Mouse (Mus musculus): ENCODE data around the gene Peli1.

Peli1 gene

GRCm38 (mm10) chr11:21131692-21132091, 40.6 kb downstream of the Peli1 start:
- in situ Hi-C loops (cut with MboI; ENCODE audit: low pct_unique_long_range_greater_than_20kb in 1 of 2, low sequenced_read_pairs in 2 of 2, unreplicated experiment in 1 of 2) = no loop called here

DNA sequence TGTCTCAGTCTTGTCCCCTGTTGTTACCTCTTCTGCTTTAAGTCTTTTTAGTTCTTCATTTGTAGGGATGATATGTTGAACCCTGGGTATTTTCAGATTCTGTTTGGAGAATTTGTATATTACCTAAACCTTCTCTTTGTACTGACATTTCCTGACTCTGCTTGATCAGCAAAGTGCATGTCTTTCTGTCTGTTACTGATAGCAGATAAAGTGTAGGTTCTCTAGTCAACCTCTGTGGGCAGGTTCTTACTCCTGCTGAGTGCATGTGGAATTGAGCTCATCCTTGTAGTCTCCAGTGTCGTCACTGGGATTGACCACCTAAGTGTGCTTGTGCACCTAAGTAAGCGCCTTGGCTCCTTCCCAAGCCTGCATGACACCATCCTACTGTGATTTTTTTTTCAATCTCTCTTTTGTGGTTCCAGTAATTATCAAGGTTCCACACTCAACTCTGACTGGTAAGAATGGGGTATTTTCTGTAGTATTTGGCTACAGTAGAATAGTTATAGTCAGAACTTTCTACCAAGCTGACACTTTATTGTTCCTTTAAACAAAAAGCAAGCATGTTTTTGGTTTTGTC, 43.9 kb downstream of the Peli1 start:
- in situ Hi-C loops (cut with MboI; ENCODE audit: low pct_unique_long_range_greater_than_20kb in 1 of 2, low sequenced_read_pairs in 2 of 2, unreplicated experiment in 1 of 2) = no loop called here

GRCm38 (mm10) chr11:21139453-21139852, 48.4 kb downstream of the Peli1 start:
- in situ Hi-C loops (cut with MboI; ENCODE audit: low pct_unique_long_range_greater_than_20kb in 1 of 2, low sequenced_read_pairs in 2 of 2, unreplicated experiment in 1 of 2) = no loop called here

DNA sequence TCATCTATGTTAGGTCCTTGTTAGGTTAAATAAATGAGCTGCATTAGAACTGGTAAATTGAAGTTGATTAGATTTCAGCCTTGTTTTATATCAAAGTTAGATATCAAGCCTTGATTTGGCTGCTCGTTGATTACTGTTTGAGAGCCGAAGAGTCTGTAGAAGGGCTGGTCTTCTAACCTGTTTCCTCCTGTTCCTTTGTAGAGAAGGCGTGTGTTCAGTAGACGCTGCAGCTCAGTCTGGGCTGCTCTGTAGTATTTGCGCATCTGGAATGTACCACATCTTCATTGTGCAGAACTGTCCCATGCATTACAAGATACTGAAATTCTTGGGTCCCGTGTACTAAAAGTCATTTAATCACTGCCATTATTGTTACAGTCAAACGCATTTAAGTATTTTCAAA, 50.2 kb downstream of the Peli1 start:
- in situ Hi-C loops (cut with MboI; ENCODE audit: low pct_unique_long_range_greater_than_20kb in 1 of 2, low sequenced_read_pairs in 2 of 2, unreplicated experiment in 1 of 2) = no loop called here

DNA sequence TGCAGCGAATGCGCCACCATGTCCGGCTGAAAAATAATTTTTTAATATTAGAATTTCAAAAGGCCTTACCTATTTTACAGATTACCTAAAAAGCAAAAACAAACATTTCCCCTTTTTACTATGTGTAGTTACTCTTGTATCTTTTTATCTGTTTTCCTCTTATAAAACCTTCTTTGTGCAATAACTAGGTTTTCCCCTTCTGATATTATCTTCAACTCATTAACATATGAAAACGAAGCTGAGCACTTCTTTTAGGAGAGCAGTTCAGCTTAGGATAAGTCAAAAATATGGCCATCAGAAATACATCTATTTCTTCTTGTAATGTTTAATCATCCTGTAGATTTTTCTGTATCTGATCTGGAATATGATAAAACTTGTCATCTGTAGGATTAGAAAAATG, 50.7 kb downstream of the Peli1 start:
- in situ Hi-C loops (cut with MboI; ENCODE audit: low pct_unique_long_range_greater_than_20kb in 1 of 2, low sequenced_read_pairs in 2 of 2, unreplicated experiment in 1 of 2) = no loop called here

DNA sequence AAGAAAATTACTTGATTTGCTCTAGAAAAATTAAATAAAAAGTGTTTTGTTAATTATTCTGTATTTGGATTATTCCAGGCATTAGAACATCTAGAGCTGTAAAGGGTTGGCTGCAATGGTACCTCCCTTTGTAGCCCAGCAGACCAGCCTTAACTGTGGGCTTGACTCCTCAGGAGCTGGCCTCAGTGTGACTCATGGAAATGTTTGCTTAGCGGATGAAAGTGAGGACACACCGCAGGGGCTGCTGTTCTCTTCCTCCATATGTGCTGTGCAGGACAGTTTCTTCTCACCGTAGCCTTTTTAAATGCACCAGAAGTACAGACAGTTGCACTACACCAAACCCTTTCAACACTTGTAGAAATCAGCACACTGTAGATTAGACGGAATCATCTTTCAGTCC, 58.4 kb downstream of the Peli1 start:
- in situ Hi-C loops (cut with MboI; ENCODE audit: low pct_unique_long_range_greater_than_20kb in 1 of 2, low sequenced_read_pairs in 2 of 2, unreplicated experiment in 1 of 2) = no loop called here

GRCm38 (mm10) chr11:21150316-21150715, 59.2 kb downstream of the Peli1 start:
- in situ Hi-C loops (cut with MboI; ENCODE audit: low pct_unique_long_range_greater_than_20kb in 1 of 2, low sequenced_read_pairs in 2 of 2, unreplicated experiment in 1 of 2) = loop anchor here in 1 of 2 experiments (25.0 kb wide), 1 partner anchor 312 kb away; no protein-coding TSS in a partner anchor

GRCm38 (mm10) chr11:21151672-21152071, 60.6 kb downstream of the Peli1 start:
- in situ Hi-C loops (cut with MboI; ENCODE audit: low pct_unique_long_range_greater_than_20kb in 1 of 2, low sequenced_read_pairs in 2 of 2, unreplicated experiment in 1 of 2) = loop anchor here in 1 of 2 experiments (25.0 kb wide), 1 partner anchor 311 kb away; no protein-coding TSS in a partner anchor

GRCm38 (mm10) chr11:21153111-21153510, 62.0 kb downstream of the Peli1 start:
- in situ Hi-C loops (cut with MboI; ENCODE audit: low pct_unique_long_range_greater_than_20kb in 1 of 2, low sequenced_read_pairs in 2 of 2, unreplicated experiment in 1 of 2) = loop anchor here in 1 of 2 experiments (25.0 kb wide), 1 partner anchor 309 kb away; no protein-coding TSS in a partner anchor

DNA sequence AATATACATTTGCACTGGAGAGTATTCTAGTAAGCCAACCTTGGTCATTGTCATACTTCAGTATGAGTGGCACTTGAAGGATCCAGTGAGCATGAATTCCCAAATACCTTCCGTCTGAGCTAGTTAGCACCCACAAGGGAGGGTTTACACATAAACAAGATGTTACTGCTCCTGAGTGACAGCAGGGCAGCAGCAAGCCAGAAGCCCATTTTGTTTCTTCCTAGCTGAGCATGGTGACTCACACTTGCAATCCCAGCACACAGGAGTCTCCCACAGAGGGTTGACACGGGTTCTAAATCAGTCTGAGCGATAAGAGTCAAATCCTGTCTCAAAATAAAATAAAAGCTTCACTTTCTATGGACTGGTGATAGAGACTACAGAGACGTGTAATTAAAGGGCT, 66.5 kb downstream of the Peli1 start:
- in situ Hi-C loops (cut with MboI; ENCODE audit: low pct_unique_long_range_greater_than_20kb in 1 of 2, low sequenced_read_pairs in 2 of 2, unreplicated experiment in 1 of 2) = loop anchor here in 1 of 2 experiments (25.0 kb wide), 1 partner anchor 305 kb away; no protein-coding TSS in a partner anchor

GRCm38 (mm10) chr11:21162093-21162492, 71.0 kb downstream of the Peli1 start:
- in situ Hi-C loops (cut with MboI; ENCODE audit: low pct_unique_long_range_greater_than_20kb in 1 of 2, low sequenced_read_pairs in 2 of 2, unreplicated experiment in 1 of 2) = loop anchor here in 1 of 2 experiments (25.0 kb wide), 1 partner anchor 300 kb away; no protein-coding TSS in a partner anchor

- in situ Hi-C loops (cut with MboI; ENCODE audit: low pct_unique_long_range_greater_than_20kb in 1 of 2, low sequenced_read_pairs in 2 of 2, unreplicated experiment in 1 of 2) = loop anchor here in 1 of 2 experiments (25.0 kb wide), 1 partner anchor 299 kb away; no protein-coding TSS in a partner anchor
Measured at GRCm38 (mm10) chr11:21163143-21163542, 72.1 kb downstream of the Peli1 start.

GRCm38 (mm10) chr11:21163673-21164072, 72.6 kb downstream of the Peli1 start:
- in situ Hi-C loops (cut with MboI; ENCODE audit: low pct_unique_long_range_greater_than_20kb in 1 of 2, low sequenced_read_pairs in 2 of 2, unreplicated experiment in 1 of 2) = loop anchor here in 1 of 2 experiments (25.0 kb wide), 1 partner anchor 299 kb away; no protein-coding TSS in a partner anchor

- in situ Hi-C loops (cut with MboI; ENCODE audit: low pct_unique_long_range_greater_than_20kb in 1 of 2, low sequenced_read_pairs in 2 of 2, unreplicated experiment in 1 of 2) = loop anchor here in 1 of 2 experiments (25.0 kb wide), 1 partner anchor 298 kb away; no protein-coding TSS in a partner anchor
Measured at GRCm38 (mm10) chr11:21164312-21164993, 73.4 kb downstream of the Peli1 start.

GRCm38 (mm10) chr11:21164994-21165560, 74.0 kb downstream of the Peli1 start:
- in situ Hi-C loops (cut with MboI; ENCODE audit: low pct_unique_long_range_greater_than_20kb in 1 of 2, low sequenced_read_pairs in 2 of 2, unreplicated experiment in 1 of 2) = loop anchor here in 1 of 2 experiments (25.0 kb wide), 1 partner anchor 297 kb away; no protein-coding TSS in a partner anchor

DNA sequence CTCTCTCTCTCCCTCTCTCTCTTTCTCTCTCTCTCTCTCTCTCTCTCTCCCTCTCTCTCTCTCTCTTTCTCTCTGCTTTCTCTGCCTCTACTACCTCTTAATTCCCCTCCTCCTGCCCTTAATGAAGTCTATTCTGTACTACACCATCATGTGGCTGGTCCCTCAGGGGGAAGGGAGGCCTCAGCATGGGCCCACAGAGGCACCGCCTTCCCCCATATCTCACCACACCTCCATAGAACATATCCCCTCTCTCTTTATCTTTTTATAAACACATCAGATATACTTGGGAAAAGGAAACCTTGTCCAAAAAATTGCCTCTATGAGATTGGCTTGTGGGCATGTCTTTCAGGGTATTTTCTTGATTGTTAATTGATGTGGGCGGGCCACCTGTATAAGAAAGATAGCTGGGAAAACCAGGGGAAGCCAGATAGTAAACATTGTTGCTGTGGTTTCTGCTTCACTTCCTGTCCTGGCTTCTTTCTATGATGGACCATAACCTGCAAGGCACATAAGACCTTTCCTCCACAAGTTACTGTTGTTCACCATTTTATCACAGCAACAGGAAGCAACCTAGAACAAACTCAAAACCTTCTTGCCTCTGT, 75.5 kb downstream of the Peli1 start:
- in situ Hi-C loops (cut with MboI; ENCODE audit: low pct_unique_long_range_greater_than_20kb in 1 of 2, low sequenced_read_pairs in 2 of 2, unreplicated experiment in 1 of 2) = loop anchor here in 1 of 2 experiments (25.0 kb wide), 1 partner anchor 296 kb away; no protein-coding TSS in a partner anchor

- in situ Hi-C loops (cut with MboI; ENCODE audit: low pct_unique_long_range_greater_than_20kb in 1 of 2, low sequenced_read_pairs in 2 of 2, unreplicated experiment in 1 of 2) = loop anchor here in 1 of 2 experiments (25.0 kb wide), 1 partner anchor 293 kb away; no protein-coding TSS in a partner anchor
Measured at GRCm38 (mm10) chr11:21168828-21169607, 77.9 kb downstream of the Peli1 start.

- in situ Hi-C loops (cut with MboI; ENCODE audit: low pct_unique_long_range_greater_than_20kb in 1 of 2, low sequenced_read_pairs in 2 of 2, unreplicated experiment in 1 of 2) = loop anchor here in 1 of 2 experiments (25.0 kb wide), 1 partner anchor 293 kb away; no protein-coding TSS in a partner anchor
Measured at GRCm38 (mm10) chr11:21169608-21169860, 78.4 kb downstream of the Peli1 start.

Measured in mouse embryonic stem cell (cell line).